Mouse (Mus musculus) midbrain, embryonic 10.5 days (tissue): ENCODE data around the gene Endog. TPM values are rescaled to one million over a fixed set of nuclear protein-coding genes. Genes with fewer than 3 reads are reported as not detected.

Experiments used
- polyA plus RNA-seq: library from polyadenylated mRNA; unstranded; fragments of >200 nt; fragmentation: Nextera tagmentation; extraction: Ambion mirVana; gene quantifications from 2 replicates; pipeline ENCODE4 v1.2.1, GENCODE M21; 2016

Gene Endog
- polyA plus RNA-seq, 1 experiment from 2014 or later, result 18.6 TPM

Other genes starting within 250 kb of the Endog start
- 70.2 and 70.4 TPM in 2 replicates for gene Gle1, start 236.1 kb upstream of the Endog start, polyA plus RNA-seq
- 91.7 and 116 TPM in 2 replicates for gene Sptan1, start 205.9 kb upstream of the Endog start, polyA plus RNA-seq
- gene Wdr34, start 122.6 kb upstream of the Endog start, polyA plus RNA-seq, result 26.6 and 30.5 TPM in 2 replicates
- 777 and 858 TPM in 2 replicates for gene Set, start 114.1 kb upstream of the Endog start, polyA plus RNA-seq
- 12.1 and 13.5 TPM in 2 replicates for gene Pkn3, start 93.8 kb upstream of the Endog start, polyA plus RNA-seq
- 36.8 and 41.9 TPM in 2 replicates for gene Zdhhc12, start 77.8 kb upstream of the Endog start, polyA plus RNA-seq
- gene Zer1, start 46.9 kb upstream of the Endog start, polyA plus RNA-seq, result 6.0 and 8.3 TPM in 2 replicates
- 6.0 and 6.3 TPM in 2 replicates for gene Tbc1d13, start 37.7 kb upstream of the Endog start, polyA plus RNA-seq
- 88.5 and 89.0 TPM in 2 replicates for gene Spout1, start 7.0 kb downstream of the Endog start, polyA plus RNA-seq
- 8.3 and 10.6 TPM in 2 replicates for gene Kyat1, start 34.4 kb downstream of the Endog start, polyA plus RNA-seq
- 40.8 and 43.7 TPM in 2 replicates for gene Lrrc8a, start 66.2 kb downstream of the Endog start, polyA plus RNA-seq
- gene Gm28035, start 69.1 kb downstream of the Endog start, polyA plus RNA-seq, result 0.10 TPM in 2 replicates
- gene Phyhd1, start 94.7 kb downstream of the Endog start, polyA plus RNA-seq, result 2.7 and 4.7 TPM in 2 replicates
- gene Gm28038, start 109.5 kb downstream of the Endog start, polyA plus RNA-seq, result not detected in 2 replicates
- gene Dolk, start 114.8 kb downstream of the Endog start, polyA plus RNA-seq, result 27.3 and 29.4 TPM in 2 replicates
- 55.4 and 57.7 TPM in 2 replicates for gene Nup188, start 114.9 kb downstream of the Endog start, polyA plus RNA-seq
- 70.7 and 84.7 TPM in 2 replicates for gene Sh3glb2, start 187.8 kb downstream of the Endog start, polyA plus RNA-seq
- 27.8 and 29.6 TPM in 2 replicates for gene Miga2, start 192.7 kb downstream of the Endog start, polyA plus RNA-seq
- 53.2 and 62.7 TPM in 2 replicates for gene Dolpp1, start 220.8 kb downstream of the Endog start, polyA plus RNA-seq
- 22.5 and 23.7 TPM in 2 replicates for gene Crat, start 244.3 kb downstream of the Endog start, polyA plus RNA-seq
- 151 and 152 TPM in 2 replicates for gene Ptpa, start 244.5 kb downstream of the Endog start, polyA plus RNA-seq